Mouse (Mus musculus) heart, adult 10 weeks (tissue): ENCODE results near the gene Adh7. TPM values are rescaled to one million over a fixed set of nuclear protein-coding genes. Genes with fewer than 3 reads are reported as not detected.

Source experiments
- polyA plus RNA-seq: library from polyadenylated mRNA; stranded (reverse); fragments of 350-450 nt; fragmentation: Illumina TruSeq; extraction: RNeasy Lipid Tissue Mini Kit (QIAGEN cat#74804); gene quantifications from one replicate; pipeline ENCODE4 v1.2.3, GENCODE M21; 2014; ENCODE audit warnings: low read depth, low replicate concordance

The Adh7 gene
- polyA plus RNA-seq: 0.37 TPM

GRCm38 (mm10) chr3:138217631-138218264 lies at the start of gene Adh7:
TSS of gene Adh7 (plus strand) at chr3:138217760.

GRCm38 (mm10) chr3:138193683-138194302 lies 23.8 kb upstream of the Adh7 start, which contains the start of gene 4930579F01Rik:
TSS of gene 4930579F01Rik (minus strand) at chr3:138193825.

GRCm38 (mm10) chr3:138260721-138261669 lies 43.4 kb downstream of the Adh7 start, which contains the start of gene Adh1:
TSS of gene Adh1 (plus strand) at chr3:138260991.

Other genes starting within 250 kb of the Adh7 start
- 14.0 TPM for gene Dapp1, start 236.2 kb upstream of the Adh7 start, polyA plus RNA-seq
- 32.0 TPM for gene 1110002E22Rik, start 152.7 kb upstream of the Adh7 start, polyA plus RNA-seq
- gene Gm5105, start 150.4 kb upstream of the Adh7 start, polyA plus RNA-seq: 1.5 TPM
- 3.7 TPM for gene Trmt10a, start 74.3 kb upstream of the Adh7 start, polyA plus RNA-seq
- 5.6 TPM for gene Mttp, start 72.8 kb upstream of the Adh7 start, polyA plus RNA-seq
- not detected for gene 4930579F01Rik, start 23.9 kb upstream of the Adh7 start, polyA plus RNA-seq
- 13.0 TPM for gene Adh1, start 43.2 kb downstream of the Adh7 start, polyA plus RNA-seq
- gene Adh6a, start 95.5 kb downstream of the Adh7 start, polyA plus RNA-seq: not detected
- gene Adh6b, start 124.0 kb downstream of the Adh7 start, polyA plus RNA-seq: 0.71 TPM
- not detected for gene Adh4, start 197.7 kb downstream of the Adh7 start, polyA plus RNA-seq
- gene Adh5, start 225.3 kb downstream of the Adh7 start, polyA plus RNA-seq: 96.3 TPM